Mouse (Mus musculus): ENCODE data around the gene Vax2.

The Vax2 gene

GRCm38 (mm10) chr6:83711067-83711675 is at the start of gene Vax2:
TSS of gene Vax2 (plus strand) at chr6:83711264.
- peak in 1 of 2 experiments; percentile 43 for DNase-seq (ENCODE audit: low spot score in 2 of 2)

GRCm38 (mm10) chr6:83665009-83665408 is 46.1 kb upstream of the Vax2 start:
- no peak for DNase-seq (ENCODE audit: low spot score in 2 of 2)

- DNase-seq (ENCODE audit: low spot score in 2 of 2), result peak; percentile 61 to 87
Observed at GRCm38 (mm10) chr6:83673395-83673794, 37.7 kb upstream of the Vax2 start.

- no peak for DNase-seq (ENCODE audit: low spot score in 2 of 2)
Observed at GRCm38 (mm10) chr6:83677757-83678156, 33.3 kb upstream of the Vax2 start, which contains the start of gene Cd207. TSS of gene Cd207 (minus strand) at chr6:83677857.

- no peak for DNase-seq (ENCODE audit: low spot score in 2 of 2)
Observed at GRCm38 (mm10) chr6:83689374-83689773, 21.7 kb upstream of the Vax2 start.

- peak in 1 of 2 experiments; percentile 45 for DNase-seq (ENCODE audit: low spot score in 2 of 2)
Observed at GRCm38 (mm10) chr6:83690277-83690676, 20.8 kb upstream of the Vax2 start.

GRCm38 (mm10) chr6:83690936-83691335 is 20.1 kb upstream of the Vax2 start:
- DNase-seq (ENCODE audit: low spot score in 2 of 2), result no peak

GRCm38 (mm10) chr6:83692962-83693361 is 18.1 kb upstream of the Vax2 start:
- DNase-seq (ENCODE audit: low spot score in 2 of 2), result no peak

GRCm38 (mm10) chr6:83693835-83694234 is 17.2 kb upstream of the Vax2 start:
- DNase-seq (ENCODE audit: low spot score in 2 of 2), result peak in 1 of 2 experiments; percentile 83

- DNase-seq (ENCODE audit: low spot score in 2 of 2), result no peak
Observed at GRCm38 (mm10) chr6:83695731-83696130, 15.3 kb upstream of the Vax2 start.

GRCm38 (mm10) chr6:83696684-83697083 is 14.4 kb upstream of the Vax2 start:
- no peak for DNase-seq (ENCODE audit: low spot score in 2 of 2)

- no peak for DNase-seq (ENCODE audit: low spot score in 2 of 2)
Observed at GRCm38 (mm10) chr6:83697932-83698331, 13.1 kb upstream of the Vax2 start.

GRCm38 (mm10) chr6:83699971-83700370 is 11.1 kb upstream of the Vax2 start:
- DNase-seq (ENCODE audit: low spot score in 2 of 2), result no peak

GRCm38 (mm10) chr6:83701001-83701400 is 10.1 kb upstream of the Vax2 start:
- no peak for DNase-seq (ENCODE audit: low spot score in 2 of 2)

GRCm38 (mm10) chr6:83702146-83702999 is 8.7 kb upstream of the Vax2 start:
- no peak for DNase-seq (ENCODE audit: low spot score in 2 of 2)

GRCm38 (mm10) chr6:83703000-83703721 is 7.9 kb upstream of the Vax2 start:
- no peak for DNase-seq (ENCODE audit: low spot score in 2 of 2)

GRCm38 (mm10) chr6:83703722-83704078 is 7.4 kb upstream of the Vax2 start:
- no peak for DNase-seq (ENCODE audit: low spot score in 2 of 2)

- DNase-seq (ENCODE audit: low spot score in 2 of 2), result no peak
Observed at GRCm38 (mm10) chr6:83704294-83704693, 6.8 kb upstream of the Vax2 start.

- DNase-seq (ENCODE audit: low spot score in 2 of 2), result no peak
Observed at GRCm38 (mm10) chr6:83704701-83705100, 6.4 kb upstream of the Vax2 start.

GRCm38 (mm10) chr6:83707738-83708510 is 3.1 kb upstream of the Vax2 start:
- DNase-seq (ENCODE audit: low spot score in 2 of 2), result no peak

- DNase-seq (ENCODE audit: low spot score in 2 of 2), result no peak
Observed at GRCm38 (mm10) chr6:83710361-83711066, 550 bp upstream of the Vax2 start.
